Mouse (Mus musculus) small intestine, adult 2 months (tissue): ENCODE results near the gene Kmt5a. TPM values are rescaled to one million over a fixed set of nuclear protein-coding genes. Genes with fewer than 3 reads are reported as not detected.

Source experiments
- H3K27ac ChIP-seq: fragments of 200-500 bp; 2 replicates; pipeline ENCODE4 v1.5.1; 2012; ENCODE audit warnings: low read depth, low read length, control low read depth, inconsistent platforms; ENCODE audit not compliant: insufficient read depth
- H3K27me3 ChIP-seq: fragments of 200-500 bp; 2 replicates; pipeline ENCODE4 v1.6.1; 2012; ENCODE audit warnings: mild to moderate bottlenecking, moderate library complexity, low read length, inconsistent platforms; ENCODE audit not compliant: control insufficient read depth, insufficient read depth
- H3K36me3 ChIP-seq: fragments of 200-500 bp; 2 replicates; pipeline ENCODE4 v1.6.1; 2012; ENCODE audit warnings: mild to moderate bottlenecking, low read length, control low read depth, inconsistent platforms; ENCODE audit not compliant: control insufficient read depth, insufficient read depth
- H3K4me1 ChIP-seq: fragments of 200-500 bp; 2 replicates; pipeline ENCODE4 v1.6.1; 2012; ENCODE audit warnings: low read length, inconsistent platforms, mixed read lengths; ENCODE audit not compliant: control insufficient read depth, insufficient read depth, insufficient read length
- H3K4me3 ChIP-seq: fragments of 200-500 bp; 2 replicates; pipeline ENCODE4 v1.5.1; 2012; ENCODE audit warnings: low read depth, mild to moderate bottlenecking, control low read depth, inconsistent platforms, low read length, moderate library complexity
- CTCF ChIP-seq: fragments of 200-500 bp; IDR thresholded peaks from 2 replicates; pipeline ENCODE4 v1.5.1; 2012; ENCODE audit warnings: low read depth, mild to moderate bottlenecking, control low read depth, inconsistent platforms, low read length, moderate library complexity, mixed read lengths; ENCODE audit not compliant: insufficient replicate concordance, insufficient read length; ENCODE audit errors: extremely low read depth
- POLR2A ChIP-seq: fragments of 200-500 bp; IDR thresholded peaks from 2 replicates; pipeline ENCODE4 v1.6.1; 2012; ENCODE audit warnings: low read depth, mild to moderate bottlenecking, control low read depth, inconsistent platforms, low read length, moderate library complexity
- WGBS: fragments of 180-500 bp; shearing (Covaris S2); methylation state at CpG from one replicate; pipeline ENCODE4 v1.1.7; 2018; 5-methylcytosine and 5-hydroxymethylcytosine counted together
- polyA plus RNA-seq: library from polyadenylated mRNA; depleted of rRNA; stranded (reverse); fragments of >200 nt; gene quantifications from 2 replicates; pipeline ENCODE4 v1.2.3, GENCODE M21; 2012

The Kmt5a gene
- polyA plus RNA-seq, 1 experiment: 70.7 TPM

- under 1% methylated on average over 60 of the region's 77 CpGs for WGBS
- H3K27me3 ChIP-seq: no peaks in the 10 kb centered on the region
- H3K27ac ChIP-seq: peak overlapping the region; percentile 88
- peaks cover 25% of the 10 kb centered on the region for H3K4me1 ChIP-seq
- H3K4me3 ChIP-seq: peak overlapping the region; percentile 81
- H3K36me3 ChIP-seq: peaks cover 20% of the 10 kb centered on the region
- TF ChIP-seq CTCF (no peak), POLR2A (no peak)
Observed at GRCm38 (mm10) chr5:124445621-124446293, 6.0 kb downstream of the Kmt5a start.

- Histone ChIP-seq H3K4me3 (peak overlapping the region; percentile 81), H3K36me3 (peaks cover 21% of the 10 kb centered on the region), H3K27me3 (no peaks in the 10 kb centered on the region), H3K27ac (peak overlapping the region; percentile 88), H3K4me1 (peaks cover 26% of the 10 kb centered on the region)
- TF ChIP-seq CTCF (no peak), POLR2A (no peak; the same call in 1 of the 2 replicates)
- 2% methylated on average over 15 of the region's 15 CpGs for WGBS
Observed at GRCm38 (mm10) chr5:124446301-124446881, 6.7 kb downstream of the Kmt5a start.

- peaks cover 36% of the 10 kb centered on the region for H3K36me3 ChIP-seq
- TF ChIP-seq CTCF: no peak
- TF ChIP-seq POLR2A: no peak
- H3K4me3 ChIP-seq: no peak overlapping the region
- 23% methylated on average over 6 of the region's 6 CpGs for WGBS
- H3K4me1 ChIP-seq: peaks cover 45% of the 10 kb centered on the region
- H3K27ac ChIP-seq: peak overlapping the region; percentile 53
- no peaks in the 10 kb centered on the region for H3K27me3 ChIP-seq
Observed at GRCm38 (mm10) chr5:124449494-124449893, 9.8 kb downstream of the Kmt5a start.

GRCm38 (mm10) chr5:124450051-124450450, 10.3 kb downstream of the Kmt5a start:
- H3K4me1 ChIP-seq: peaks cover 45% of the 10 kb centered on the region
- H3K4me3 ChIP-seq: no peak overlapping the region
- TF ChIP-seq POLR2A (no peak), CTCF (no peak)
- H3K36me3 ChIP-seq: peaks cover 40% of the 10 kb centered on the region
- peak overlapping the region; percentile 88 for H3K27ac ChIP-seq
- H3K27me3 ChIP-seq: no peaks in the 10 kb centered on the region
- WGBS: 30% methylated on average over 7 of the region's 7 CpGs

- Histone ChIP-seq H3K27ac (peak overlapping the region; percentile 88), H3K4me3 (peak overlapping the region; percentile 51), H3K36me3 (peaks cover 44% of the 10 kb centered on the region), H3K4me1 (peaks cover 45% of the 10 kb centered on the region), H3K27me3 (no peaks in the 10 kb centered on the region)
- no peak for TF ChIP-seq POLR2A
- TF ChIP-seq CTCF: no peak
- 30% methylated on average over 16 of the region's 16 CpGs for WGBS
Observed at GRCm38 (mm10) chr5:124450641-124451340, 11.1 kb downstream of the Kmt5a start.

GRCm38 (mm10) chr5:124452494-124453228, 12.9 kb downstream of the Kmt5a start:
- WGBS: 53% methylated on average over 15 of the region's 15 CpGs
- H3K27me3 ChIP-seq: no peaks in the 10 kb centered on the region
- peak overlapping the region; percentile 51 for H3K4me3 ChIP-seq
- peaks cover 59% of the 10 kb centered on the region for H3K36me3 ChIP-seq
- peaks cover 41% of the 10 kb centered on the region for H3K4me1 ChIP-seq
- TF ChIP-seq CTCF (no peak), POLR2A (no peak)
- peak overlapping the region; percentile 77 for H3K27ac ChIP-seq
